Mouse (Mus musculus) urinary bladder, postnatal 10 days (tissue): ENCODE measurements around the gene Sh2d4b.

Experiments
- DNase-seq: peaks from one replicate; pipeline ENCODE4 v3.0.0; 2022; ENCODE audit warnings: low spot score

Sh2d4b gene

DNA sequence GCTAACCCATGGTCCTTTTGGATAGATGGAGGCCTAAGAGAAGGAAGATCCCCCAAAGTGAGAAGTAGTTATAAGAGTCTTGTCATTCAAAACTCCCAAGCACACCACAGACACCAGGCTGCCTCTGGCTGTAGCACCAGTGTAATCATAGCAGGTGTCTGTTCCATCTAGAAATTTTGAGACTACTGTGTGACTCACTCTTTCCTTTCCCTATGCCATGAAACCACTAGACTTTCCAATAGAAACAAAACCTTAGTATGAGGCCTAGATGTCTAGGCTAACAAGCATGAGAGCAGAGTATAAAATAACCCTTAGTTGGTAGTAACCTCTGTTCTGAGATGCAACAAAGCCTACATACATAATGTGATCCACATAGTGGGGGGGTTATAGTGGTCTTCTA, 55.7 kb downstream of the Sh2d4b start:
- no peak for DNase-seq

DNA sequence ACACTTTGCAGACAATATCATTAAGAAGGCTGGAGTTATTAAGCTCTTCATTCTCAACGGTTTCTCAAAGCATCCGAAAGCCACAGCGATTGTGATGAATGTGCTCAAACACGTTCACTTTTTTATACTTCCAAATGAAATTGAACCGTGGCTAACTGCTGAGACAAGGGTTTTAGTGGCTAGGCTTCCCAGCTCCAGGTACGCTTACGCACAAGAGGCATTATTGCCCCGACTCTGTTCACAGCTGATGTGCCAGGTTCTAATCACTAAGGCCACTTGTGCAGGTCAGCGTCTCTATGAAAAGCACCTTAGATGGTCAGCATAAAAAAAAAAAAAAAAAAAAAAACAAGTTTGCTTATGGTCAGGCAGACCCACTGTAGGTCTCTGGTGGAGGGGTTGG, 62.6 kb downstream of the Sh2d4b start:
- no peak for DNase-seq

DNA sequence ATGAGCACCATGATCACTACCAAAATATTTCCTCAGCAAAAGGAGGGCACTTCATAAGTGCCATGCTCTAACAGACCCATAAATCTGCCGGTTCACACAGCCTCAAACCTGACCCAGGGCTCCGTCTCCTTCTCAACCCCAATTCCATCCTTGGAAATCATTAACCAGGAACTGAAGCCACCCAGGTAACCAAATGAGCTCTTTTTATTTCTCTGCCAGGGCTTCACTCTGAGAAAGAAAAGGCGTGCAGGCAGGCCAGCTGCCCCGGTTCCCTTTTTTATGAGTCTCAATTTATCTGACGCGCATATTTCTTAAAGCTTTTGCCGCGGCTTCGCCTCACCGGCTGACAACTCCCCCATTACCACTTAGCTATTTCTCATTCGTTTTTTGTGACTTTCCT, 63.0 kb downstream of the Sh2d4b start:
- DNase-seq, result no peak

DNA sequence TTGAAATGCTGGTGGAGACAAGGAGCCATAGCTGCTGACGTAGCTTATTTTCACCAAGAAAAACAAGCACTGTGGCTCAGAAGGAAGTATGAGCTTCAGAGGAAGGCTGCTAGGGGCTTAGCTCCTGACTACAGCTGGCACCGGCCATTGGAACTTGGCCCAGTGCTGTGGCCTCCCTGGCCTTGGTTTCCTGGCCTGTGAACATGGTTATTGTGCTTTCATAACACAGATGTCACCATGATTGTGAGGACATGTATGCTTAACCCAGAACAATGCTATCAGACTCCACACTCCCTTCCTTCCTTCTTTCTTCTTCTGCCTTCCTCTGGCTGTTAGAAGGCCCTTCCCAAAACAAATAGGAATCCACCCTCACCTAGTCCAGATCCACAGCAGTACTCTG, 75.0 kb downstream of the Sh2d4b start:
- no peak for DNase-seq

- DNase-seq, result no peak
Measured at GRCm38 (mm10) chr14:40816715-40817114, 76.4 kb downstream of the Sh2d4b start.

GRCm38 (mm10) chr14:40791606-40792005, 101.5 kb downstream of the Sh2d4b start:
- no peak for DNase-seq

- no peak for DNase-seq
Measured at GRCm38 (mm10) chr14:40789110-40789509, 104.0 kb downstream of the Sh2d4b start.

DNA sequence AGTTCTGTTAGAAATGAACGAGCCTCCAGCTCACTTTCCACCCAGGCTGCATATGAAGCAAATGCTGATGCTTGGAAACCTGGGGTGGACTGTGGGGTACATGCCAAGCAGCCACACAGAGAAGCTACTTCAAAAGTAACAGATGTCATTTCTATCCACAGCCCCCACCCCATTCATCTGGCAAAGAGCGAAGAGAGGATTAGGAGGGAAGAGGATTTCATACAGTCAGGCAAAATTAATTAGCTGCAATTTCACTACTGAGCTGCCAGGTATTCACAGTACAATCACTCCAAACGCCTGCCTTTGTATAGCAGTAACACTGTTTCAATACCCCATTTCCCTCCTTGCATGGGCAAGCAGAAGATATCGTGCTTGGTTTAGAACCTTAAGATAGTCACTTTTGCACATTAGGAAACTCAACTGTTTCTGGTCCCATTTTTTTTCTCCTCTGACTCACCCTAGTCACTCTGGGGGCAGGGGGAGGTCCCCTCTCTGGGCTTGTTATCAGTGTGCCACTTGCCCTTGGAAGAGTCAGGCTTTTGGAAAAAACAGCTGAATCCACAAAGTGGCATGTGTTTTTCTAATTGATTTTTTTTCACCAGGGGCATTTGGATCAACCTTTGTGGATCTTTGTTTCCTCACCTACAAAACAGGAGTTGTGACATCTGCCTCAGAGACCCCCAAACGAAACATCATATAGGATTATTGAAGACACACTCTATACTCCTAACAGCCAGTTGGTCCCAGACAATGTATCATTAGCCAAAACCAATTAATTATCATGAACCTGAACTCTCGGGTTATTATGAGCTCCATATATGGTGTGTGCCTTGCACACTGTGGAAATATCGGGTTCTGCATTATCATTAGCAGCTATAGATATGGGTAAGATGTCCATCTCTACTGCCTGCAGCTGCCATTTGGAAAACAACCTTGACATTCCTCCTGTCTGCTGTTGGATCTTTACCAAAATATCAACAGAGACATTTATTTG, 123.7 kb downstream of the Sh2d4b start:
- no peak for DNase-seq
